Mouse (Mus musculus) c-Kit-positive CD71-positive TER-119-negative erythroid progenitor cells, embryonic 14.5 days (primary cell): Measurements from ENCODE around the gene Tmem198b.
A peak's percentile ranks its signal among the peaks of the same experiment; 100 is the strongest.
"Not testable (repeated sequence)": the region's sequence is repeated elsewhere in the genome, so short reads cannot be mapped to it uniquely, and the experiment has no call there.

Experiments
- DNase-seq: peaks from one replicate; pipeline ENCODE4 v3.0.0-alpha.2; 2013; ENCODE audit warnings: low read depth

The Tmem198b gene

DNA sequence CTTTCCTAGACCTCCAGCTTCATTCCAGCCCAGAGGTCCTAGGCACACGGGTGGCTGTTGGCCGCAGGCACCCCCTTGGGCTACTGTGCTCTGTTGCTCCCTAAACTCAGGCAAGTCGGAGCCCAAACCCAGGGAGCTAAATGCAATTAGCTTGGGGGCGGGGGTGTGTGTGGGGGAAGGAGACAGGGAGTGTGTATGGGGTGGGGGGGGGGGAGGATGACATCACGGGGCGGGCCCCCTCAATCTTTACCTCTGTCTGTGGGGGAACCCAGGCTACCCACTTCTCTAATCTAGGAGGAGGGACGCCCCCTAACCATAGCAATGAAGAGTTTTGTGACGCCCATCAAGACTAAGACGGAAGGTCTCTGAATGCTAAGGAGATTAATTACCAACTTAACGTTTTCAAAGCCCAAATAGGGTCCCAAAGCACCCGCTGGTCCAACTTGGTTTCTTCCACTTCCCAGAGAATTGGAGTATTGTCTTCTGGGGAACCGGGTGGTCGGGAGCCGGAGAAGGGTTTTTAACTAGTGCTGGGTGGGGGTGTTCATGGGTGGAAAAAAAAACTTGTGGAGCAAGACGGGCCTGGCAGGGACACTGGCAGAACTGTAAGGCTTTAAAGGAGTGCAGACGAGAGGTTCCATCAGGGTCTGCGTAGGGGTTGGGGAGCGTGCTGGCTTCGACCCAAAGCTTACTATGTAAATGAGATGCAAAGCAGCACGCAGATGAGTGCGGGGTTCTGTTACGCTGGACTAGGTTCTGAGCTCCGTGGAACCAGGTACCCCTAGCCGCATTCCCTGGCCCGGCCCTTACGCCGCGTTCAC lies at the start of gene Tmem198b:
Tmem198b (minus strand) TSS at position 100 of the 821 bp plus-strand sequence.
- peak; percentile 34 for DNase-seq

DNA sequence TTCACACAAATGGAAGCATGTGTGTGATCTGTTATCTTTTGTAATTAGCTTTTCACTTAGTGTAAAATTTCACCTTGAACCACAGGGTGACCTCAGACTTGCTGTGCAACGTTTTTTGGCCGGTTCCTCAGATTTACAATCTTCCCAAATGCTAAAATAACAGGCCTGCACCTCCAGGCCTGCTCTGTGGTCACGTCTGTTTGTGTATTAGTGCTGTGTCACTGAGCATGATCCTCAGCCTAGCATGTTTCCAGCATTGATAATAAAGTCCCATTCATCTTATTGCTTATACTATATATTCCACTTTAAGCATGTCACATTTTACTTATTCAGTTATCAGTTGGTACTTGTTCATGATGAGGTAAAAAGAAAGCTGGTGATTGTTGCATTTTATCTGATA lies 46.2 kb upstream of the Tmem198b start:
- DNase-seq = no peak

DNA sequence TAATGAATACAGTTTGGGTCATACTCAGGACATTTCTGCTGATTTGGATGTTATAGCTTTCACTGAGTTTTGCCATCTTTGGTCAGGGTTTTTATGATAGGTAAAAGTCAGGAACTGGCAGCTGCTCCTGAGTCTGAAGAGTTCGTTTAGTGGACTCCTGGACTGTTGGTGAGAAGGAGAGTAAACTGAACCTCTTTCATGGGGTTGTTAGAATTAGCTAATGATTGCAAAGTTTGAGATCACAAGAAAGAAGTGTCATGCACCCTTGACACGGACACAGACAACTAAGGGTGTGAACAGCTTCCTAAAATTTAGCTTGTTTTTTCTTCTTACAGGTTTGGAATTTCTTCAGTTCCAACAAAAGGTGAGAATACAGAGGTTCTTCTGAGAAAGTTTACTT lies 44.3 kb upstream of the Tmem198b start:
- DNase-seq = no peak

DNA sequence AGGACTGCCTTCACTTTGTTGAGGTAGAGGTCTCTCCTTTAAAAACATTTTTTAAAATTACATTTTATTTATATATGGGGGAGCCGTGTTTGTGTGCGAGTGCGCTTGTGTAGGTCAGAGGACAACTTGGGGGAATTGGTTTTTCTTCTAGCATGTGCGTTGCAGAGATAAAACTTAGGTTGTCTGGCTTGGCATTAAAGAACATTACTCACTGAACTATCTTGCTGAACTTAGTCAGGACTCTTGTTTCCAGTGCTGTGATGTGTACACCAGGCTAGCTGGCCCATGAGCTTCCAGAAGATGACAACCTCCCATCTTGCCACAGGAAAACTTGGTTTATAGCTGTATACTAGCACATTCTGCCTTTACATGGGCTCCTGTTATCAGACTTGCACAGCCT lies 42.5 kb upstream of the Tmem198b start:
- DNase-seq = no peak

DNA sequence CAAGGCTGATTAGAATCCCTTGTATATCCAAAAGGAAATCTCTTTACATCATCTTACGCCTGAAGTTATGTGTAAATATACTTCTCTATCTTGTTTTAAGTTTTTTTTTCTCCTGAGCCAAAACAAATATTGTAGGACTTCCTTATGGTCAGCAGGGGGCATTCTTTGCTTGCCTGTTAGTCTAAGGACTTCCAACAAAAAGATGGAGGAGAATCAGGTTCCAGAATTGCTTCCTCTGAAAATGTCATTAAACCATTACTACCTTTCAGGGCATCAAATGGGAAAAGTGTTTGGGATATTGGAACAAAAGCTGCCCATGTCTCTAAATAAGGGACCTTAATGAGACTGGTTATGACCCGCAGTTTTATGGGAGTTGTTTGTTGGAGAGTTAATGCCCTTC lies 41.3 kb upstream of the Tmem198b start:
- no peak for DNase-seq

DNA sequence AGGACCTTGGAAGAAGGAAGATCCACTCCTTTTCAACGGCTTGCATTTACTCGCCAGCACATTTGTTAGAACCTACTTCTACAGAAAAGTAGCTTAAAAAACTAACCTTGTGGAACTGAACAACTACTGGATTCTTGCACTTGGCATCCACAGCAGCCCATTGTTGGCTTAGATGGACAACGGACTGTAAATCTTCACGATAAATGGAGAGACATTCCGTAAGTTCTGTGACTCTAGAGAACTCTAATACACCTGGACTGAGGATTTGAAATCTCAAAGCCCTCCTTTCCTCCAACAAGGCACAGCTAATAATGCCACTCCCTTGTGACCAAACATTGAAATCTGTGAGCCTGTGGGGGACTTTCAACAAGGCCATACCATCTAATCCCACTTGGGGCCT lies 39.1 kb upstream of the Tmem198b start:
- no peak for DNase-seq

DNA sequence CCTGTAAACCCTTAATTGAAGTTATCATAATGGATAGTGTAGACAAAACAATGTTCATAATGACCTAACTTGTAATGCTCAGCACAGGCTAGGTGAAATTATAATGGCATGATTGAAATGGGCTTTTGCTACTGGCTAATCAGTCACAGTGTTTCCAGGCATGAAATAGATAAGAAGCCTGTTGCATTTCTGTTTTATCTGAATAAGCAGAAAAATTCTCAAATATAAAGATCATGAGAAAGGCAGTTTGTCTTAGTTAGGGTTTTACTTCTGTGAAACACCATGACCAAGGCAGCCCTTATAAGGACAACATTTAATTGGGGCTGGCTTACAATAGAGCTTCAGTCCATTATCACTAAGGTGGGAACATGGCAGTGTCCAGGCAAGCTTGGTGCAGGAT lies 36.4 kb upstream of the Tmem198b start:
- no peak for DNase-seq

DNA sequence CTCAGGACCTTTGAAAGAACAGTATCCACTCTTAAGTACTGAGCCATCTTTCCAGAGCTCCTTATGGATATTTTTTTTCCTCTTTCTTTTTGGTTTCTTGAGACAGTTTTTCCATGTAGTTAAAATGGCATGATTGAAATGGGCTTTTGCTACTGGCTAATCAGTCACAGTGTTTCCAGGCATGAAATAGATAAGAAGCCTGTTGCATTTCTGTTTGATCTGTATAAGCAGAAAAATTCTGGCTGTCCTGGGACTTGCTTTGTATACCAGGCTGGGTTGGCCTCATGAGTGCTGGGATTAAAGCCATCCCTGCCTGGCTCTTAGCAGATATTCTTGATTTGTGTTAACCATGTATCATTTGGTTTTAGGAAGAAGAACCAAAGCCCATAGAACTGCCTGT lies 35.3 kb upstream of the Tmem198b start:
- no peak for DNase-seq

DNA sequence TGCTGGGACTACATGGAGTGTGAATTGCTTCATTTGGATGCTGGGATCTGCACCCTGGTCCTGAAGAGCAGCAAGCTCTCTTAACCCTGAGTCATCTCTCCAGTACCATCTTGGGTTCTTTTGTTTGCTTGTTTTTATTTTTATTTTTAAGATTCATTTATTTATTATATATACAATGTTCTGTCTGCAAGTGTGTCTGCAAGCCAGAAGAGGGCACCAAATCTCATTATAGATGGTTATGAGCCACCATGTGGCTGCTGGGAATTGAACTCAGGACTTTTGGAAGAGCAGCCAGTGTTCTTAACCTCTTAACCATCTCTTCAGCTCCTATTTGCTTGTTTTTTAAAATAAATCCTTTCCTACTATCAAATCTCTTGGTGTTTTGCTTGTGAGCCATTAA lies 33.2 kb upstream of the Tmem198b start:
- no peak for DNase-seq

DNA sequence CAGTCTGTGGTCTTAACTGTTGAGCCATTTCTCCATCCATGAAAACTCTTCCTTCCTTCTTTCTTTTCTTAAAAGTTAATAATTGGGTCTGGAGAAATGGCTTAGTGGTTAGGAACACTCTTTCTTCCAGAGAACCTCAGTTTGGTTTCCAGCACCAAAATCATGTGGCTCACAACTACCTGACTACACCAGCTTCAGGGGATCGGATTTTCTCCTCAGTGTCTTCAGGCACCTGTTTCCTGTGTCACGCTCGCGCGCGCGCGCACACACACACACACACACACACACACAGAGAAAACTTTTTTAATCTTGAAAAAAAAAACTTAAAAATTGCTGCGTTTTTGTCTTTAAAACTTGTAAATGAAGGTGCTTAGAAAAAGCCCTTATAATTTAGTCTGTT lies 19.7 kb upstream of the Tmem198b start:
- no peak for DNase-seq

DNA sequence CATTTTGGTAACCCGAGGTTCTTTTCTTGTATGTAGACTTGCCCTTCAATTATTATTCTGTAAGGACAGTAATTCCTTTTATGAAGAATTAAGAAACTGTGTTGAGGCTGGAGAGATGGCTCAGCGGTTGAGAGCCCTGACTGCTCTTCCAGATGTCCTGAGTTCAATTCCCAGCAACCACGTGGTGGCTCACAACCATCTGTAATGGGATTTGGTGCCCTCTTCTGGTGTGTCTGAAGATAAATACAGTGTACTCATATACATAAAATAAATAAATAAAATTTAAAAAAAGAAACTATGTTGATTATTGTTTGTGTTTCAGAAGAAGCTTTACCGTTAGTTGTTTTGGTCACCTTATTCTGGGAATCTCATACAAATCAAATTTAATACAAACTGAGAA lies 18.9 kb upstream of the Tmem198b start:
- DNase-seq = not testable (repeated sequence)

DNA sequence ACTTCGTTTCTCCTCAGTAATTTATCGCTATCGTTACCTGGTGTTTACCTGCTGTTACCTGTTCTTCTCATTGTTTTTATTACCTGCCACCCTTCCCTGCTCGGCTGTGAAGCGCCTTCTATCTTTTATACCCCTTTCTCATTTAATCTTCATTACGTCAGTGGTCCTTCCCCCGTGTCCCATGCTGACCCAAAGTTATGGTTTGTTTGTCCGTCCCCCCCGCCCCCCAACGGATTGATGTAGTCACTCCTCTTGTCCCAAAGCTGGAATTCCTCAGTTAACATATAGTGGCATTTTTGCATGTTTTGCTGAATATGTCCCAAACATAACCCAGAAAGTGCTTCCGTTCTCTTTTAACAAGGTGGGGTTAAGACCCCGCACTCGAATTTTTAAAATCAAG lies 18.0 kb upstream of the Tmem198b start:
- no peak for DNase-seq

DNA sequence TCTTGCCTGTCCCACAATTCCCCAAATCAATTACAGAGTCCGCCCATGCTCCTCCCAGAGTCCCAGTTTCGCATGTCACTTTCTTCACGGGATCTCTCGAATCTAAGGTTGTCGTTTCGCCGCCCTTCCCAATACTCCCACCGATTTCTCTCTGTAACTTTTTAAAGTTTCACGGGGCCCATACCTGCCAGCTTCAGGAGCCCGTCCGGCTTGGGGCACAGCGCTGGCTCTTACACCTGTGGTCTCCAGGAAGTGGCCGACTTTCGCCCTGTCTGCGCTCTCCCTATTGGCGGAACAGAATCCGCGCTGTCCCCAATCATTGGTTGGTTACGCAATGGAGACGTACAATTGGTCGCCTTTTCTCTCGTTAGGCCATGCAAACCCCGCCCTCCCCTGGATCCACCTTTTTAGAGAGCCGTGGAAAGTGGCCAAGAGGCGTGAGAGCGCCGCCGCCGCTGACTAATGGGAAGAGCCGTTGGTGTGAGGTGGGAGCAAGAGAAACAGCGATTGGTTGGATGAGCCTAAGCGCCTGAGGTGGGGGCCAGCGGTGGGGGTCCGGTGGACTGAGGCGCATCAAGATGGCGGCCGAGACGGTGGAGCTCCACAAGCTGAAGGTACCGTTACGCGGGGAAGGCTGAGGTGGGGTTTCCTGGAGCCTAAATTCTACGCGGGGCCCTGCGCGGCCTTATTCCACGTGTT lies 17.3 kb upstream of the Tmem198b start, which contains the start of gene Ormdl2:
Ormdl2 (minus strand) TSS at position 288 of the 699 bp plus-strand sequence.
- peak; percentile 100 for DNase-seq

DNA sequence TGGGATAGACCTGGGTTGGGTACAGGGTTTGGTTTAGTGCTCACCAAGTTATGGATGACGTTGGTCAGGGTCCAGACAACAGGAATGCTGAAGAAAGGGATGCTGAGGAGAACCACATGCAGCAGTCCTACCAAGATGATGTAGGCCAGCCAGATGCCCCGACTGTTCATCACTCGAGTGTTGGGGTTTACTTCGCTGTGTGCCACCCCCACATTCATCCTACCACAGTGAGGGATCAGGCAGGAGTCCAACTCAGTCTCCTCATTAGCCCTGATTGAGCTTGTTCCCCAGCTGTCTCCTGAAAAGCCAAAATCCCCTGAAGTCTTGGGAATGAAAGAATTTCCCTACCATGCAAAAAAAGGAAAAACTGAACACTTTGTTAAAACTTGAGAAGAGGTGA lies 16.0 kb upstream of the Tmem198b start:
- no peak for DNase-seq

DNA sequence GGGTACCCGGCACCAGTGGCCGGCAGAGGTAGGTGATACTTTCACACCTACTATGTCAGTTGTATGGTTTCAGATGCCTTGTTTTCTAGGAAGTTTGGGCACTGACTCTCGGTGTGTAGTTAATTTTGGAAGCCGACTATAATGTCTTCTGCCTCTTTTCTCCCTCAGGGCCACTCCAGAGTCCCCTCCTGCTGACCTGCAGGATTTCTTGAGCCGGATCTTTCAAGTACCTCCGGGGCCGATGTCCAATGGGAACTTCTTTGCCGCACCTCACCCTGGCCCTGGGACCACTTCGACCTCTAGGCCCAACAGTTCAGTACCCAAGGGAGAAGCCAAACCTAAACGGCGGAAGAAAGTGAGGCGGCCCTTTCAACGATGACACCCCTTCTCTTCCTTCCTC lies 12.9 kb upstream of the Tmem198b start, which contains the start of gene Sarnp:
Sarnp (plus strand) TSS at position 301 of the 400 bp plus-strand sequence.
- DNase-seq = no peak

DNA sequence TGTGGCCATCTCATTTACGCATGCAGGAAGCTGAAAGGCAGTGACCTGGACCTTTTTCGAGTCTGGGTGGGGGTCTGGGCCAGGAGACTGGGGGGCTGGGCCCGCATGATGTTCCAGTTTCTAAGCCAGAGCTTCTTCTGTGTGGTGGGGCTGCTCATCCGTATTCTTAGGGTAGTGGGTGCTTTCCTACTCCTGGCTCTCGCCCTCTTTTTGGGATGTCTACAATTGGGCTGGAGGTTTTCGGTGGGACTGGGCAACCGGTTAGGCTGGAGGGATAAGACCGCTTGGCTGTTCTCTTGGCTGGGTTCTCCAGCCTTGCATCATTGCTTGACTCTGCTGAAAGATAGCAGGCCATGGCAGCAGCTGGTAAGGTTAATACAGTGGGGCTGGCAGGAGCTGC lies 2.8 kb upstream of the Tmem198b start:
- DNase-seq = no peak

DNA sequence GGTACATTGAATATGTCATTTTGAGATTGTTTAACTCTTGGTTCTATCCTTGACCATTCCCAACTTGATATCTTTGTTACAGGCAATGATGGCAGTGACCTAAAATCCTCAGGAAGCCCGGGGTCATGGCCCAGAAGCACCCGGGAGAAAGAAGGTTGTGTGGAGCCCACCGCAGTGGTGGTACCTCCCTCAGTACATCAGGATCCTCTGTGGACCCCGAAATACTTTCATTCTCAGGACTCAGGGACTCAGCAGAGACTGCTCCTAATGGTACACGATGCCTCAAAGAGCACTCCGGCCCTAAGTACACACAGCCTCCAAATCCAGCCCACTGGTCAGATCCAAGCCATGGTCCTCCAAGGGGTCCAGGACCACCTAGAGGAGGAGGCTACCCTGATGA lies 1.9 kb upstream of the Tmem198b start:
- DNase-seq = no peak

DNA sequence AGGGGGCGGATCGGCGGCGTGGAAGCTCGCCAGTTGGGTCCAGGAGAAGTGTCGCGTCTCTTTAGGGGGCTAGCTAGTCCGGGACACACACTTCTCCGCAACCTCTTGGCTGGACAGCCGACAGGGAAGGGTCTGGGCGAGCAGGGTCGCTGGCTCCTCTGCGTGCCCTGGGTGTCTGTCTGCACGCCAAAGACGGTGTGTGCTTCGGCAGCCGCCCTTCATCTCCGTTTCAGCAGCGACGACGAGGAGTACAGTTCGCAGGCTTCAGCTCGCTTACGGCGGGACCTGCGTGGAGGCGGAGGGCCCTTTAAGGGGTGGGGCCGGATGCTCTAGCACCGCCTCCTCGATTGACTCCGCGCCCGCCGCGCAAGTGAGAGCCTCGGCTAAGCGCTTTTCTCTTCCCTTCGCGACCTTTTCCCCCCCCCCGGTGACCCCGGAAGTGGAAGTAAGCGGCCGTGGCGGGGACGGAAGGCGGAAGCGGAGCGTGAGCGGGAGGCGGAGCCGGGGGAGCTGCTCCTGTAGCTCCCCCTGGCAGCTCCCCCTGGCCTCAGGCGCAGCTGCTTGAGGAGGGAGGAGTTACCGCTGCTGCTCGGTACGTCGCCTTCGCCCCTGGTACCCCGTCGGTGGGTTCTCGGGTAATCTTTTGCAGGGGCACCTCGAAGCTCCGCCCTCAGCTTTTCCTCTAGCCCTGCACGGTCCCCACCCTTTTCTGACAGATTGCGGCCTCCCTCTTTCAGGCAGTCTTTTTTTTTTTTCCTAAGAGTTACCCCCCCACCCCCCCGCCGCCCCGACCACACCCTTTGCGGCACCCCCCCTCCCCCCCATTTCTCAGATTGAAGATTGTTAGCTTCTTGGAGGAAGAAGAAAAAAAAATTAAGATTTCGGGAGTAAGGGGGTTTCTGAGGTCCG lies 1.2 kb upstream of the Tmem198b start:
- peak; percentile 98 for DNase-seq

DNA sequence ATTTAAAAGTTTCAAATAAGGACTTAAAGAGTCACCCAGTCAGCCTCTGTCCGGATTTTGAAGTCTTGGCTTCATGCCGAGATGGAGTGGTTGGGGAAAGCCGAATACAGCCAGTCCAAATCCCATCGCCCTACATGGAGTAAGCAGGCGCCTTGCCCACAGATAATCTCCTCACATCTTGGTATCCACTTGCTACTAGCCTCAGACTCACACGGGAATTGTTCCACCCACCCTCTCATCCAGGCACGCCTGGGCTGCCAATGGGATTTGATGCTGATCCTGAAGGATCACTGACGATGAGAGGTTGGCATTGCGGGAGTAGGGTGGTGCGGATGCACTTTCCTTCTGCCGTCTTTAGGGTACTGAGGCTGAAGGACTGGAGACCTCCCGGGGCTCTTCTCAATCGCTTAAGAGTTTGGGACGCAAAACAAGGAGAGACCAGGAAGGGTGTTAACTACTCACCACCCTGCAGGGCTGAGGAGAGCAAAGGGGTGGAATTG lies 349 bp downstream of the Tmem198b start, which contains the start of gene Dnajc14:
Dnajc14 (plus strand) TSS at position 292 of the 500 bp plus-strand sequence.
- DNase-seq = no peak

DNA sequence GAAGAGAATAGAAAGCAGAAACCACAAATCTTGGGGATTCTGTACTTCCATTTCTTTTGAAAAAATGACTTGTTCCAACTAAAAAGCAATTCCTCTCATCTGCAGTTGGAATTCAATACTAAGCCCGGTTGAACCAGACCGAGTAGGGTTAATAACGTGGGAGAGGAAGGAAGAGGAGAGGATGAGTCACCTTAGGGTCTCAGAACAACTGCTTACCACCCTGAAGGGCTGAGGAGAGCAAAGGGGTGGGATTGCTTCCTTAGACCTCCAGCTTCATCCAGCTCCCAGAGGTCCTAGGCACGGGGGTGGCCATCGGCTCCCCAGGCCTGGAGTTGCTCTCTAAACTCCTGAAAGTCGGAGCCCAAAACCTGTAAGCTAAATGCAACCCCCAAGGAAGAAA lies 809 bp downstream of the Tmem198b start:
- no peak for DNase-seq

DNA sequence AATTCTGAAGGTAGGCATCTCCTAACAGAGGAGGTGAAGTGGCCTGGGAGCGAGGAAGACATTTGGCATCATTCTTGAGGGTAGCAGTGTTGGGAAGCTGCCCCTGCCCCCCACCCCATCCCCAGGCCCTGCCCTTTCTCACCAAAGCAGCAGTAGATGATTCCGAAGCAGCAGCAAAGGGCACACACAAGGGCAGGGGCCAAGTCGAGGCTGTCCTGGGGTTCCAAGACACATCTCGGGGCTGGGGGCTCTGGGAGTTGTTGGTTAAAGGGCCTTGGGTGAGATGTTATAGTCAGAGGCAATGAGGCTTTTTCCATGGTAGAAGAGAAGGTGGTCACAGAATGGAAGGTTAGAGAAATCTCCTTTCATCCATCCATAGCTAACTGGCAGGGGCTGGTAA lies 1.2 kb downstream of the Tmem198b start:
- DNase-seq = no peak

DNA sequence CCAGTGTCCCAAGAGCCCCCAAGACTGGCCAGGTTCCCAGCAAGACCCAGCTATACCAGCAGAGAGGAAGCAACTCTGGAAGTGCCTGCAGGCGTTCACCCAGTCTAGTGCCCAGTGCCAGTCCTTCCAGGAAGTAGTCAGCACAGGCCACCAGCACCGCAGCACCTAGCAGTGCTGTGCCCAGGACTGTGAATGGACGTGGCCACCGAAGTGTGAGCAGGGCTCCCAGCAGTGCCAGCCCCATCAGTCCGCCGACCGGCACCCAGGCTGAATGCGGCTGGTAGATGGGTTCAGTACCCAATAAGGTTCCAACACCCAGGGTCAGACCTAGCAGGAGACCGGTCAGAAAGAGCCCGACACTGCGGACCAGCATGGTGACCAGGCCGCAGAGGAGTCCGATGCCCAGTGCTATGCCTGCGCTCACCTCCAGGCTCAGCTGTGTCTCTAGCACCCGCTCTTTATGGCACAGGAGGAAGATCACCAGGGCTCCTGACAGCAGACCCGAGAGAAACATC lies 2.1 kb downstream of the Tmem198b start:
- DNase-seq = no peak
